Mouse (Mus musculus) stomach, postnatal 0 days (tissue): ENCODE data around the gene Cbarp.

Experiments used
- CTCF ChIP-seq: IDR thresholded peaks from 2 replicates; pipeline ENCODE4 v1.5.1; 2016; ENCODE audit warnings: antibody characterized with exemption, low read depth, mild to moderate bottlenecking, moderate library complexity
- EP300 ChIP-seq: optimal IDR thresholded peaks from 2 replicates; pipeline ENCODE3; 2016; ENCODE audit warnings: antibody characterized with exemption

- TF ChIP-seq CTCF (no peak), EP300 (no peak)
These were observed 34.7 kb downstream of the Cbarp start for GRCm38 (mm10) chr10:80105926-80106325.
